Mouse (Mus musculus) adipocyte (in vitro differentiated cells): ENCODE results near the gene Enam.
"Not testable (repeated sequence)": the region's sequence is repeated elsewhere in the genome, so short reads cannot be mapped to it uniquely, and the experiment has no call there.

Experiments used
- DNase-seq: peaks from one replicate; pipeline ENCODE4 v3.0.0-alpha.2; 2016; ENCODE audit warnings: low spot score

Enam gene

GRCm38 (mm10) chr5:88487675-88488074 lies at the start of gene Enam:
TSS of gene Enam (plus strand) at chr5:88487975.
- DNase-seq: no peak

GRCm38 (mm10) chr5:88455691-88456090 lies 32.1 kb upstream of the Enam start, which contains the start of gene Ambn:
TSS of gene Ambn (plus strand) at chr5:88455991.
- no peak for DNase-seq

GRCm38 (mm10) chr5:88467471-88467870 lies 20.3 kb upstream of the Enam start:
- no peak for DNase-seq

- no peak for DNase-seq
These were observed 18.7 kb upstream of the Enam start for GRCm38 (mm10) chr5:88468807-88469704.

- no peak for DNase-seq
These were observed 1.2 kb downstream of the Enam start for GRCm38 (mm10) chr5:88489004-88489403.

- DNase-seq: no peak
These were observed 3.3 kb downstream of the Enam start for GRCm38 (mm10) chr5:88491111-88491510.

GRCm38 (mm10) chr5:88499781-88500180 lies 12.0 kb downstream of the Enam start:
- no peak for DNase-seq

- no peak for DNase-seq
These were observed 20.8 kb downstream of the Enam start for GRCm38 (mm10) chr5:88508555-88508954.

GRCm38 (mm10) chr5:88508990-88509389 lies 21.2 kb downstream of the Enam start:
- no peak for DNase-seq

- peak; percentile 86 for DNase-seq
These were observed 31.5 kb downstream of the Enam start for GRCm38 (mm10) chr5:88519232-88519631.

- no peak for DNase-seq
These were observed 39.9 kb downstream of the Enam start, which contains the start of gene Jchain for GRCm38 (mm10) chr5:88527657-88528056. TSS of gene Jchain (minus strand) at chr5:88527891.

- DNase-seq: peak; percentile 39
These were observed 43.1 kb downstream of the Enam start for GRCm38 (mm10) chr5:88530908-88531307.

GRCm38 (mm10) chr5:88534697-88535096 lies 46.9 kb downstream of the Enam start:
- DNase-seq: no peak

- no peak for DNase-seq
These were observed 53.1 kb downstream of the Enam start for GRCm38 (mm10) chr5:88540845-88541244.

- DNase-seq: peak; percentile 82
These were observed 55.0 kb downstream of the Enam start for GRCm38 (mm10) chr5:88542651-88543282.

GRCm38 (mm10) chr5:88544411-88544810 lies 56.6 kb downstream of the Enam start:
- DNase-seq: not testable (repeated sequence)

GRCm38 (mm10) chr5:88545536-88545935 lies 57.8 kb downstream of the Enam start:
- no peak for DNase-seq

GRCm38 (mm10) chr5:88553271-88554085 lies 65.7 kb downstream of the Enam start:
- no peak for DNase-seq

- peak; percentile 100 for DNase-seq
These were observed 66.5 kb downstream of the Enam start, which contains the start of gene Utp3 for GRCm38 (mm10) chr5:88554086-88554886. TSS of gene Utp3 (plus strand) at chr5:88554462.
